Mouse (Mus musculus) lung, adult 2 months (tissue): ENCODE data around the gene Parp2.

Experiments used
- CTCF ChIP-seq: fragments of 200-500 bp; IDR thresholded peaks from 2 replicates; pipeline ENCODE4 v1.5.1; 2011; ENCODE audit warnings: mild to moderate bottlenecking, low read length, control low read depth; ENCODE audit not compliant: insufficient read depth
- POLR2A ChIP-seq: fragments of 200-500 bp; IDR thresholded peaks from 2 replicates; pipeline ENCODE4 v1.6.1; 2011; ENCODE audit warnings: low read depth, mild to moderate bottlenecking, control low read depth, low read length, borderline replicate concordance; ENCODE audit errors: extremely low read depth

DNA sequence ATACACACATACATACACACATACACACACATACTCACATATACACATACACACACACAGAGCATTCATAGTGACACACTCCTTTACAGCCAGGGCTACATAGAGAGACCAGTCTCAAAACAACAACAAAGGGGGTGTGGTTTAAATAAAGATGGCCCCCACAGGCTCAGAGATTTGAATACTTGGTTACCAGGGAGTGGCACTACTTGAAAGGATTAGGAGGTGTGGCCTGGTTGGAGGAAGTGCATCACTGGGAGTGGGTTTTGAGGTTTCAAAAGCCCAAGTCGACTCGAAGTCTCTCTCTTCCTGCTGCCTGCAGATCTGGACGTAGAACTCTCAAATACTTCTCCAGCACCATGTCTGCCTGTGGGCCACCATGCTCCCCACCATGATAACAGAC lies 25.5 kb upstream of the Parp2 start:
- TF ChIP-seq POLR2A (no peak), CTCF (no peak)
